Mouse (Mus musculus): ENCODE data around the gene Eef2k. TPM values are rescaled to one million over a fixed set of nuclear protein-coding genes. Genes with fewer than 3 reads are reported as not detected.

Eef2k gene
- 27.7 and 32.9 TPM in 2 replicates for polyA plus RNA-seq (2012; rRNA removed)

GRCm38 (mm10) chr7:120842345-120843036 lies at the start of gene Eef2k:
Gene Eef2k (plus strand): TSS chr7:120842831.

GRCm38 (mm10) chr7:120811834-120812415 lies 30.7 kb upstream of the Eef2k start, which contains the start of gene Gm5737:
Gene Gm5737 (plus strand): TSS chr7:120812365.

GRCm38 (mm10) chr7:120917592-120918461 lies 75.2 kb downstream of the Eef2k start, which contains the start of gene Polr3e:
Gene Polr3e (plus strand): TSS chr7:120917744.

Other genes starting within 250 kb of the Eef2k start
- 175 and 189 TPM in 2 replicates for gene Uqcrc2, start 207.7 kb upstream of the Eef2k start, polyA plus RNA-seq (2012; rRNA removed)
- 0.26 and 0.28 TPM in 2 replicates for gene Pdzd9, start 172.5 kb upstream of the Eef2k start, polyA plus RNA-seq (2012; rRNA removed)
- gene Mosmo, start 165.2 kb upstream of the Eef2k start, polyA plus RNA-seq (2012; rRNA removed) = 30.9 and 31.0 TPM in 2 replicates
- 2.7 and 3.5 TPM in 2 replicates for gene Vwa3a, start 103.5 kb upstream of the Eef2k start, polyA plus RNA-seq (2012; rRNA removed)
- gene Gm5737, start 30.5 kb upstream of the Eef2k start, polyA plus RNA-seq (2012; rRNA removed) = 0.18 and 0.20 TPM in 2 replicates
- 31.3 and 31.5 TPM in 2 replicates for gene Polr3e, start 74.9 kb downstream of the Eef2k start, polyA plus RNA-seq (2012; rRNA removed)
- 33.3 and 36.6 TPM in 2 replicates for gene Cdr2, start 139.5 kb downstream of the Eef2k start, polyA plus RNA-seq (2012; rRNA removed)
- gene Mfsd13b, start 139.7 kb downstream of the Eef2k start, polyA plus RNA-seq (2012; rRNA removed) = 0.23 and 0.39 TPM in 2 replicates
- 104 and 121 TPM in 2 replicates for gene Mettl9, start 191.6 kb downstream of the Eef2k start, polyA plus RNA-seq (2012; rRNA removed)
- gene Igsf6, start 231.7 kb downstream of the Eef2k start, polyA plus RNA-seq (2012; rRNA removed) = 0.41 and 0.63 TPM in 2 replicates
- 0.32 and 0.76 TPM in 2 replicates for gene Otoa, start 238.8 kb downstream of the Eef2k start, polyA plus RNA-seq (2012; rRNA removed)